Mouse (Mus musculus): ENCODE results near the gene Zfp747. TPM values are rescaled to one million over a fixed set of nuclear protein-coding genes. Genes with fewer than 3 reads are reported as not detected.
"Not testable (repeated sequence)": the region's sequence is repeated elsewhere in the genome, so short reads cannot be mapped to it uniquely, and the experiment has no call there.

Gene Zfp747
- polyA plus RNA-seq (2015; fragmentation: Nextera tagmentation; extraction: Ambion mirVana): 8.1 and 8.6 TPM in 2 replicates

- H3K4me3 ChIP-seq: peak within 1 kb of the TSS; percentile 70
- WGBS: 2% methylated on average over 49 of the region's 49 CpGs
- not testable (repeated sequence) for H3K4me1 ChIP-seq (replicated peaks)
These were observed at the start of gene Zfp747 for GRCm38 (mm10) chr7:127375271-127376245. TSS of gene Zfp747 (minus strand) at chr7:127376050.

DNA sequence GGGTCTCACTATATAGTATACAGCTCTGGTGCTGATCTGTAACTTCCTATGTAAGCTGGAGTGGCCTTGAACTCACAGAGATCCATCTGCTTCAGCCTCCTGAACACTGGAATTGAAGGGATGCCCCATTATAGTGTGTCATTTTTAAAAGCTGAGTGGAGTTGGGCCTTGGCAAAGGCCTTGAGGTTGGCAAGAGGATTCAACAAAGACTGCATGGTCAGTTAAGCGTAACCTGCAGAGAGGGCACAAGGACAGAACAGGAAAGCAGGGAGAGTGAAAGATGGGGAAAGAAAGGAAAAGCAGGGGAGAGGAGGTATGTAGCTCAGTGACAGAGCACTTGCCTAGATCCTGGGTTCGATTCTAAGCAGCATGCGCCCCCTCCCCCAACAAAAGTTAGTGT is 49.4 kb upstream of the Zfp747 start:
- no peaks in the 10 kb centered on the region for H3K9me3 ChIP-seq
- no peak overlapping the region for H3K4me3 ChIP-seq
- peaks cover 14% of the 10 kb centered on the region for H3K27me3 ChIP-seq
- H3K4me1 ChIP-seq (replicated peaks): peaks cover 14% of the 10 kb centered on the region
- no peak overlapping the region for H3K9ac ChIP-seq
- H3K27ac ChIP-seq: no peak overlapping the region
- ATAC-seq (ENCODE audit: low FRiP score): no peak
- H3K36me3 ChIP-seq: no peaks in the 10 kb centered on the region
- 88% methylated on average over 3 of the region's 3 CpGs for WGBS
- no peak overlapping the region for H3K4me2 ChIP-seq

More at GRCm38 (mm10) chr7:127375271-127376245, at the start of gene Zfp747:
- H3K27me3 ChIP-seq, H3K9me3 ChIP-seq: not testable (repeated sequence)
- H3K36me3 ChIP-seq: peaks cover 18% of the 10 kb centered on the region
- peak within 1 kb of the TSS; percentile 80 for H3K9ac ChIP-seq
- peak within 1 kb of the TSS; percentile 74 for H3K4me2 ChIP-seq
- peak; percentile 91 for ATAC-seq (ENCODE audit: low FRiP score)
- H3K27ac ChIP-seq: peak within 1 kb of the TSS; percentile 78

DNA sequence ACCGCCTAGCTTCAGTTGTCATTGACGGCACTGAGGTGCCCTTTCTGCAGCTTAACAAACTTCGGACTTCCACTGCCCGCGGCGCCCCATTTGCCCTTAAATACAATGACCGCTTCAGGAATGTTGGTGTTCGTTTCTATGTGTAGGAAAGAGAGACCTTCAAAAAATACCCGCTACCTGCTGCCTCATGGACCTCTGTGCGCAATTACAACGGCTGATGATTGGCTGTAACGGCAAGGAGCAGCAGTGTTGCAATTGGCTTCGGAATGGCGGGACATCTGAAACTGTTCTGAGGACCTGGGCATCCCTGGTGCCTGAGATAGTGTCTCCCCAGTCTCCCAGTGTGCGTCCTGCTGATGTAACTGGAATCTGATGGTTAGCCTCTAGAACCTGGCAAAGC is 46.4 kb upstream of the Zfp747 start:
- Histone ChIP-seq H3K4me3 (peak overlapping the region; percentile 75), H3K9me3 (no peaks in the 10 kb centered on the region), H3K4me2 (peak overlapping the region; percentile 98), H3K9ac (peak overlapping the region; percentile 90), H3K4me1 (replicated peaks) (peaks cover 14% of the 10 kb centered on the region), H3K27ac (peak overlapping the region; percentile 83), H3K36me3 (peaks cover 18% of the 10 kb centered on the region), H3K27me3 (peaks cover 14% of the 10 kb centered on the region)
- ATAC-seq (ENCODE audit: low FRiP score): peak; percentile 87
- WGBS: under 1% methylated on average over 15 of the region's 15 CpGs

- peak; percentile 96 for ATAC-seq (ENCODE audit: low FRiP score)
- Histone ChIP-seq H3K4me3 (peak within 1 kb of the TSS; percentile 75), H3K27ac (peak within 1 kb of the TSS; percentile 83), H3K4me1 (replicated peaks) (peaks cover 14% of the 10 kb centered on the region), H3K9ac (peak within 1 kb of the TSS; percentile 90), H3K36me3 (peaks cover 18% of the 10 kb centered on the region), H3K27me3 (peaks cover 14% of the 10 kb centered on the region), H3K4me2 (peak within 1 kb of the TSS; percentile 98), H3K9me3 (no peaks in the 10 kb centered on the region)
- 1% methylated on average over 47 of the region's 48 CpGs for WGBS
These were observed 45.7 kb upstream of the Zfp747 start, which contains the start of gene Zfp688 for GRCm38 (mm10) chr7:127421388-127422191. TSS of gene Zfp688 (minus strand) at chr7:127422068.

- no peak for ATAC-seq (ENCODE audit: low FRiP score)
- H3K36me3 ChIP-seq: peaks cover 9% of the 10 kb centered on the region; the same call in 1 of the 2 replicates
- peaks cover 3% of the 10 kb centered on the region for H3K4me1 ChIP-seq (replicated peaks)
- 85% methylated on average over 2 of the region's 2 CpGs for WGBS
- no peak overlapping the region for H3K27ac ChIP-seq
- no peaks in the 10 kb centered on the region for H3K9me3 ChIP-seq
- H3K27me3 ChIP-seq: no peaks in the 10 kb centered on the region
- no peak overlapping the region for H3K9ac ChIP-seq
- H3K4me3 ChIP-seq: no peak overlapping the region
- no peak overlapping the region for H3K4me2 ChIP-seq
These were observed 35.6 kb upstream of the Zfp747 start for GRCm38 (mm10) chr7:127411418-127411817.

DNA sequence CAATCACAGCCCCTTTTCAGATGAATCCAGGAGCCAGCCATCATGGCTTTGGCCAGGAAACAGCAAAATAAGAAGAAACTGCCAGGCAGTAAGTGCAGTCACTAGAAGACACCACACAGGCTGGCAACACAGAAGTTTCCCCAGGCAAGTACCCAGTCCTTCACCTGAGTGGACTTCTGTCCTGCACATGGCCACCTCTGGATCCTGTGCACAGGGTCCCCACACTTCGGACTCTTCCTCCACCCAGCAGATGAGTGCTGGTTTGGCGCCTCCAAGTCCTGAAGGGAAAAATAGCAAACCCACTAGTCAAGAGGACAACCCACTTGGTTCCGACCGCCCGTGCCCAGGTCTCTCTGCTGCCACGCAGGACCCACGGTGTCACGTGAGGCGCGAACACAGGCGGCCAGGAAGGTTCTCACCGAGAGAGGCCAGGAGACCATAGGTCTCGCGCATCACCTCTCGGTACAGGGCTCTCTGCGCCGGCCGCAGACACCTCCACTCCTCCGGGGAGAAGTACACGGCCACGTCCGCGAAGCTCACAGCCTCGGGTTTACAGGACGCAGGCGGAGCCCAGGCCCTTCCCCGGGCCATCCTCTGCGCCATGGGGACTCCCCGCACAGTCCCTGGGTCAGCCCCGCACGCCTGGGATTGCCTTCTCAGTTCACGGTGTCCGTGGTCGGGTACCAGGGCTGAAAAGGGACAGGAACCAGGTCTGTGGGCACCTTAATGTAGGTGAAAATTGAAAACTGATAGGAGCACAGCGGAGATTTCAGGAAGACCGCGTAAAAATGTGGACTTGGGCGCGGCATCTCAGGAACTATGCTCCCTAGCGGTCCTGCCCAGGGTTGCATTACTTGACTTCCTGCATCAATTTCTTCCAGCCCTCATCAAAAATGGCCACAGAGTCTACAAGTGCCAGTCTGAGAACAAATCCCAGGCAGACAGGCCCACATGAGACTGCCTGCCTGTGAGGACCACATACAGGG is 30.4 kb upstream of the Zfp747 start, which contains the start of gene Zfp764:
Gene Zfp764 (minus strand): TSS at position 821 of the 986 bp plus-strand sequence.
- 8% methylated on average over 37 of the region's 40 CpGs for WGBS
- peak within 1 kb of the TSS; percentile 83 for H3K9ac ChIP-seq
- not testable (repeated sequence) for H3K9me3 ChIP-seq, H3K27me3 ChIP-seq, H3K36me3 ChIP-seq
- ATAC-seq (ENCODE audit: low FRiP score): peak; percentile 89
- peak within 1 kb of the TSS; percentile 56 for H3K4me3 ChIP-seq
- peak within 1 kb of the TSS; percentile 90 for H3K4me2 ChIP-seq
- peaks cover 11% of the 10 kb centered on the region for H3K4me1 ChIP-seq (replicated peaks)
- peak within 1 kb of the TSS; percentile 85 for H3K27ac ChIP-seq

DNA sequence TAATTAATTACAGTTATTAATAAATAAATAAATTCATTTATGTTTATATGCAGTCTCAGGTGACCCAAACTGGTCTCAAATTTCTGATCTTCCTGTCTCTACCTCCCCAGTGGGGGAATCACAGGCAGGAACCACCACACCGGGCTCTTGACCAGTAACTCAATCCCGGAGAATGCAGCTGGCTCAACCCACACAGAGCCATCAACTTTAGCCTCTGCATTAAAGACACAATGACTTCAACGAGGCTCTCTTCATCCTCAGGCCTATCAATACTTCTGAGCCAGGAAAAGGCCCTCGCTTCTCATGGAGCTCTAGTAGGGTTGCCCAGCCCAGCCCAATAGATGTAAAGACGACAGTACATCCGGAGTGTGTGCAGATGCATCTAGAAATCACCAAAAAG is 28.3 kb upstream of the Zfp747 start:
- H3K4me2 ChIP-seq; H3K9ac ChIP-seq; H3K27ac ChIP-seq; H3K36me3 ChIP-seq; H3K4me3 ChIP-seq; ATAC-seq (ENCODE audit: low FRiP score); H3K27me3 ChIP-seq; H3K9me3 ChIP-seq: not testable (repeated sequence)
- 95% methylated on average over 6 of the region's 6 CpGs for WGBS
- H3K4me1 ChIP-seq (replicated peaks): peaks cover 11% of the 10 kb centered on the region

DNA sequence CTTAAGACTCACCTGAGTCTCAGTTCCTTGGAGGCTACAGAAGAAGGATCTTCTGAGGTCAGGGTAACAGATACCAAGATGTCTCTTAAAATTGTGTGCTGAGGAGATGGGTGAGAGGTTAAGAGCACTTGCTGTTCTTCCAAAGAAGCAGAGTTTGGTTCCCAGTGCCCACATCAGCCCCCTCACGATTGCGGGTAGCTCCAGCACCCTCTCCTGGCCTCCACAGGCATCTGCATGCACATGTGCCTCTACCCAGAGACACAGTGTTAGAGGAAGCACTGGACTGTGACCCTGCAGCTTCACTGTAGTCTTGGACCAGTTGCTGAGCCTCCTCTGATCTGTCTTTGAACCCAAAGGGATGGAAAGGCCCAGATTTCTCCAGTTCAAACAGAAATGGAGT is 27.1 kb upstream of the Zfp747 start:
- WGBS: 52% methylated on average over 2 of the region's 2 CpGs
- no peak overlapping the region for H3K4me2 ChIP-seq
- ATAC-seq (ENCODE audit: low FRiP score): no peak
- H3K27ac ChIP-seq: no peak overlapping the region
- H3K4me1 ChIP-seq (replicated peaks): peaks cover 11% of the 10 kb centered on the region
- H3K27me3 ChIP-seq: 0 out of 2 replicates have a peak, but pooled peaks cover 4% of the 10 kb centered on the region
- no peak overlapping the region for H3K9ac ChIP-seq
- no peaks in the 10 kb centered on the region for H3K9me3 ChIP-seq
- peaks cover 4% of the 10 kb centered on the region; the same call in 1 of the 2 replicates for H3K36me3 ChIP-seq
- H3K4me3 ChIP-seq: no peak overlapping the region

DNA sequence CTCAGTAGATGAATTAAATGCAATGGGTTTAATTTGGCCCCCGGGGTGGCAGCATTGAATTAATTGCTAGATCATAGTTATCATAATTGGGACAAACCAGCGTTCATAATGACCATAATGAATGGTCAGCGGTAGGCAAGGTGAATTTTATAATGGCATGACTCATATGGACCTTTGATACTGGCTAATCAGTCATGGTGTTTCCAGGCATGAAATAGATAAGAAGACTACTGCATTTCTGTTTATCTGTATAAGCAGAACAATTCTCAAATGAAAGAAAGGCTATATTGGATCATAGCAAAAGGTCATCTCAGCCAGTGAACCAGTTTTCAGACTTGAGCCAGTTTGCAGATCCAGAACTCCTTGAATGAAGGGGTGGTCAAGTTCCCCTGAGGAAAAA is 24.5 kb upstream of the Zfp747 start:
- peaks cover 4% of the 10 kb centered on the region; the same call in 1 of the 2 replicates for H3K36me3 ChIP-seq
- no peak overlapping the region for H3K4me3 ChIP-seq
- H3K27me3 ChIP-seq: peaks cover 17% of the 10 kb centered on the region
- no peak overlapping the region for H3K4me2 ChIP-seq
- H3K4me1 ChIP-seq (replicated peaks): no peaks in the 10 kb centered on the region
- H3K9me3 ChIP-seq: no peaks in the 10 kb centered on the region
- 65% methylated on average over 3 of the region's 3 CpGs for WGBS
- no peak for ATAC-seq (ENCODE audit: low FRiP score)
- H3K27ac ChIP-seq: no peak overlapping the region
- H3K9ac ChIP-seq: no peak overlapping the region

DNA sequence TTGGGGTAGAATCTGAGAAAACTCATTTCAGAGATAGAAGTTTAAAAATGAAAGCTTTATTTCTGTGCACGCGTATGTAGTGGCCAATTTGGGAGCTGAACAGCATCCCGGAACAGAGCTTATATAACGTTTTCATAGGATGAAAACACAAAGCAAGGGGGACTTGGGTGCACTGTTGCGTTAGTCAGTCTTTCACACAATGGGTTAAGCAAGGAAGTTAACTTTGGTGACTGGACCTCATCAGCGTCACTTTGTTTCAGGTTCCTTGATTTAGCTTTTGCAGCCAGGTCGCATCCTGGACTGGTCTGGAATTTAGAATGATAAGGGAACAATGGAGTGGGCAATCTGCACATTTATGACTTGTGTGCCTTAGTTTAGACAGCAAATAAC is 18.1 kb upstream of the Zfp747 start:
- ATAC-seq (ENCODE audit: low FRiP score): peak; percentile 37; the same call in 1 of the 2 replicates
- H3K36me3 ChIP-seq: peaks cover 15% of the 10 kb centered on the region
- peak overlapping the region; percentile 67 for H3K9ac ChIP-seq
- 27% methylated on average over 7 of the region's 7 CpGs for WGBS
- peaks cover 16% of the 10 kb centered on the region for H3K4me1 ChIP-seq (replicated peaks)
- peak overlapping the region; percentile 85 for H3K4me2 ChIP-seq
- peak overlapping the region; percentile 89 for H3K27ac ChIP-seq
- H3K27me3 ChIP-seq: peaks cover 13% of the 10 kb centered on the region
- H3K9me3 ChIP-seq: no peaks in the 10 kb centered on the region
- peak overlapping the region; percentile 65 for H3K4me3 ChIP-seq

Measured in hindbrain, embryonic 13.5 days (tissue).